ENCODE assay signal across 10 mouse cellular contexts in genomic region chr14:120875144-120875543, GRCm38 (mm10). TPM values are rescaled to one million over a fixed set of nuclear protein-coding genes. Genes with fewer than 3 reads are reported as not detected.
DNase-seq lines count a peak whose midpoint lies in the region; ATAC-seq and TF ChIP-seq lines count a peak whose summit lies in the region.
"Had no signal": no experiment of that assay in that cellular context is flagged by ENCODE, and none has a peak within 500 bp of the region (broad histone marks: within the 10 kb centered on the region; RNA-seq: fewer than 3 reads in every experiment).

No protein-coding gene starts in this region.

- peaks cover 0 to 16% of the 10 kb centered on the region in 2 experiments; a peak in 2 of 4 replicates for H3K4me1 ChIP-seq in CH12.LX (ENCODE audit: control insufficient read depth in 1 of 2, insufficient read depth in 2 of 2)
- peaks cover 1% of the 10 kb centered on the region; the same call in 1 of the 2 replicates for H3K4me1 ChIP-seq in cortical plate, adult 2 months (ENCODE audit: control insufficient read depth, insufficient read depth, low read length)

- peak; percentile 32 for DNase-seq in embryo, embryonic 10 days (ENCODE audit: low spot score)
- no peak for DNase-seq in embryo, embryonic 10.5 days (ENCODE audit: low spot score)
- peak; percentile 8 for DNase-seq in left cerebral cortex, adult 11 months (ENCODE audit: low spot score)
- DNase-seq in left cerebral cortex, adult 8-10 months (ENCODE audit: low spot score in 2 of 2), result no peak
- DNase-seq in CH12.LX (ENCODE audit: extremely low read depth), result no peak
- DNase-seq in layer of hippocampus, adult 9-10 months (ENCODE audit: low spot score), result no peak
- DNase-seq: gastrocnemius, postnatal 10 days had no signal

- no peak overlapping the region for H3K9ac ChIP-seq in CH12.LX (ENCODE audit: insufficient read depth, low read depth)

- no peak overlapping the region for H3K4me2 ChIP-seq in CH12.LX (ENCODE audit: insufficient read depth, low read depth, poor library complexity, severe bottlenecking)

- TF ChIP-seq EP300 in CH12.LX (IDR thresholded peaks at IDR 0.05; ENCODE audit: low read length), result no peak

- no peaks in the 10 kb centered on the region for H3K27me3 ChIP-seq in CH12.LX (replicated peaks)

- in situ Hi-C loops in CH12.LX (cut with MboI; ENCODE audit: low pct_ligation_motif_present, low pct_unique_long_range_greater_than_20kb, low sequenced_read_pairs), result no loop called here

- H3K79me2 ChIP-seq in CH12.LX (replicated peaks; ENCODE audit: control insufficient read depth, extremely low read depth, insufficient read depth, poor library complexity, severe bottlenecking), result no peaks in the 10 kb centered on the region

- dilution Hi-C loops in CH12.LX (cut with MboI; ENCODE audit: extremely low pct_ligation_motif_present, extremely low pct_unique_long_range_greater_than_20kb, low sequenced_read_pairs), result no loop called here

- no peak for ATAC-seq in CD4-positive, CD25-positive, alpha-beta regulatory T cell, adult 4 months

- no peaks in the 10 kb centered on the region for H3K36me3 ChIP-seq in CH12.LX (replicated peaks in 1 of 2; ENCODE audit: control insufficient read depth in 1 of 2, insufficient read depth in 1 of 2, low read length in 1 of 2)
- H3K36me3 ChIP-seq: embryonic facial prominence, embryonic 10.5 days had no signal

- H3K4me3 ChIP-seq in CH12.LX (replicated peaks in 1 of 3; ENCODE audit: low read depth in 2 of 3, low read length in 2 of 3, poor library complexity in 1 of 3), result no peak overlapping the region
- H3K4me3 ChIP-seq in cortical plate, adult 2 months (ENCODE audit: insufficient read depth, low read length), result no peak overlapping the region
- H3K4me3 ChIP-seq: embryonic facial prominence, embryonic 10.5 days had no signal

- TF ChIP-seq CTCF in CH12.LX (conservative IDR thresholded peaks at IDR 0.05 in 1 of 2, IDR thresholded peaks at IDR 0.05 in 1 of 2; ENCODE audit: low read depth in 2 of 2, low read length in 2 of 2), result peak in 1 of 2 experiments; percentile 26; a peak in 1 of 4 replicates
- peak; percentile 35 for TF ChIP-seq CTCF in cortical plate, adult 2 months (IDR thresholded peaks at IDR 0.05; ENCODE audit: extremely low read depth, insufficient read depth, low read length)

- TF ChIP-seq POLR2A in CH12.LX (IDR thresholded peaks at IDR 0.05; ENCODE audit: low read depth, low read length), result no peak
- no peak for TF ChIP-seq POLR2A in cortical plate, adult 2 months (IDR thresholded peaks at IDR 0.05; ENCODE audit: extremely low read depth, insufficient read depth, low read length)

- TF ChIP-seq RAD21 in CH12.LX (IDR thresholded peaks at IDR 0.05; ENCODE audit: low read depth, low read length), result peak; percentile 1

- H3K27ac ChIP-seq in CH12.LX (ENCODE audit: insufficient read depth, low read depth), result no peak overlapping the region
- no peak overlapping the region for H3K27ac ChIP-seq in cortical plate, adult 2 months (ENCODE audit: insufficient read depth, low read length)
- H3K27ac ChIP-seq: embryonic facial prominence, embryonic 10.5 days had no signal

- peaks cover 16% of the 10 kb centered on the region for H3K9me3 ChIP-seq in CH12.LX (replicated peaks; ENCODE audit: low read length)
- H3K9me3 ChIP-seq: embryonic facial prominence, embryonic 10.5 days had no signal

TF ChIP-seq in CH12.LX, 34 proteins besides CTCF, POLR2A, EP300 and RAD21:
- no peak for TF ChIP-seq IRF4 (IDR thresholded peaks at IDR 0.05; ENCODE audit: low read depth, low read length)
- no peak for TF ChIP-seq POLR2AphosphoS2 (IDR thresholded peaks at IDR 0.05; ENCODE audit: low read depth, low read length)
- TF ChIP-seq KAT2A (IDR thresholded peaks at IDR 0.05; ENCODE audit: insufficient replicate concordance, low read length), result no peak
- TF ChIP-seq E2F4 (IDR thresholded peaks at IDR 0.05; ENCODE audit: insufficient replicate concordance, low read depth, low read length), result no peak
- TF ChIP-seq ZMIZ1 (IDR thresholded peaks at IDR 0.05; ENCODE audit: low read depth, low read length), result no peak
- no peak for TF ChIP-seq NRF1 (IDR thresholded peaks at IDR 0.05; ENCODE audit: low read depth, low read length)
- no peak for TF ChIP-seq TCF12 (IDR thresholded peaks at IDR 0.05; ENCODE audit: low read depth, low read length)
- TF ChIP-seq MXI1 (IDR thresholded peaks at IDR 0.05; ENCODE audit: low read depth, low read length), result no peak
- no peak for TF ChIP-seq ZC3H11A (IDR thresholded peaks at IDR 0.05; ENCODE audit: low read depth, low read length)
- no peak for TF ChIP-seq JUN (IDR thresholded peaks at IDR 0.05; ENCODE audit: insufficient read depth, low read depth, low read length)
- no peak for TF ChIP-seq GABPA (IDR thresholded peaks at IDR 0.05; ENCODE audit: insufficient replicate concordance, low read depth, low read length)
- no peak for TF ChIP-seq MAZ (IDR thresholded peaks at IDR 0.05; ENCODE audit: low read depth, low read length)
- no peak for TF ChIP-seq PAX5 (IDR thresholded peaks at IDR 0.05; ENCODE audit: low read length)

RNA-seq across cellular contexts. Expression of gene Ipo5, which starts 35.9 kb away (rescaled TPM):
- total RNA-seq in left cerebral cortex, adult 8-10 months (2022), result 100 to 1,000 TPM; 104 to 116 (median 106) TPM
- total RNA-seq in CH12.LX (2012; rRNA removed), result 167 and 178 TPM in 2 replicates
- 259 and 267 TPM in 2 replicates for total RNA-seq in CH12.LX (2014; rRNA removed)
- polyA plus RNA-seq in CH12.LX (2012; ENCODE audit: insufficient read length, low read depth), result 230 and 252 TPM in 2 replicates
- polyA plus RNA-seq in cortical plate, adult 2 months (2012; rRNA removed), result 67.8 and 70.8 TPM in 2 replicates
- 10 to 100 TPM; 39.4 to 50.7 TPM for polyA plus RNA-seq in CD4-positive, CD25-positive, alpha-beta regulatory T cell, adult 4 months (2017; shearing (Covaris generic))

Comparison
In these comparisons a context has a peak if more than half of its experiments do, and no peak if none do; other contexts are left out.
1. DNase-seq: peak in embryo, embryonic 10 days (single experiment) and left cerebral cortex, adult 11 months (single experiment); none in embryo, embryonic 10.5 days (single experiment), left cerebral cortex, adult 8-10 months (0 of 2), CH12.LX (single experiment) and layer of hippocampus, adult 9-10 months (single experiment).